Mouse (Mus musculus): ENCODE results near the gene Slc23a2. TPM values are rescaled to one million over a fixed set of nuclear protein-coding genes. Genes with fewer than 3 reads are reported as not detected.
A peak's percentile ranks its signal among the peaks of the same experiment; 100 is the strongest.

Slc23a2 gene
- polyA plus RNA-seq, 1 experiment from 2014 or later, result 11.1 TPM

DNA sequence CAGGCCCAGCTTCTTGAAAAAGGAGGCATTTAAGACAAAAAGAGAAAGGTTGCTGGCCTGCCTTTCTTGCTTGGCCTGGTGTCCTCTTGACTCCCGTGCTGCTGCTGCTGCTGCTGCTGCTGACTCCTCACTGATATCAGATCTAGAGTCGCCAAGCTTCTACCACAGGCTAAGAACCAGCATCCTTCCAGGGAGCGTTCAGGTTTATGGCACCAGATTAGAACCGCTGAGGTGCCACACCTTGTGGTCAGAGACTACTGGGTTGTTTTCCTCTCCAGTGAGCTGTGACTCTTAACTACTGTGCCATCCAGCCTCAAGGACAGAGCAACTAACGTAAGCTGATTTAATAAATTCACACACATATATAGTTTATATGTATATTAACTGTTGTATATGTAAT, 93.1 kb downstream of the Slc23a2 start:
- Histone ChIP-seq H3K9me3 (ENCODE audit: control insufficient read depth, low read length) (no peaks in the 10 kb centered on the region), H3K27me3 (ENCODE audit: control insufficient read depth, insufficient read depth, low read depth, low read length) (no peaks in the 10 kb centered on the region), H3K4me2 (ENCODE audit: low read depth, low read length) (no peak overlapping the region), H3K4me3 (ENCODE audit: low read length) (no peak overlapping the region), H3K36me3 (ENCODE audit: control insufficient read depth, insufficient read depth, low read length) (peaks cover 6% of the 10 kb centered on the region), H3K27ac (ENCODE audit: low read length) (no peak overlapping the region), H3K4me1 (replicated peaks; ENCODE audit: control insufficient read depth, insufficient read depth, low read length) (peaks cover 13% of the 10 kb centered on the region), H3K9ac (ENCODE audit: low read length) (no peak overlapping the region)
- WGBS, result 76% methylated on average over 5 of the region's 5 CpGs
- ATAC-seq (ENCODE audit: low read depth), result no peak

- peaks cover 6% of the 10 kb centered on the region; the same call in 1 of the 2 replicates for H3K4me1 ChIP-seq (replicated peaks; ENCODE audit: control insufficient read depth, insufficient read depth, low read length)
- no peak overlapping the region for H3K9ac ChIP-seq (ENCODE audit: low read length)
- H3K4me3 ChIP-seq (ENCODE audit: low read length), result no peak overlapping the region
- no peak overlapping the region for H3K27ac ChIP-seq (ENCODE audit: low read length)
- H3K36me3 ChIP-seq (ENCODE audit: control insufficient read depth, insufficient read depth, low read length), result no peaks in the 10 kb centered on the region
- no peak for ATAC-seq (ENCODE audit: low read depth)
- WGBS, result 9% methylated on average over 3 of the region's 3 CpGs
- no peak overlapping the region for H3K4me2 ChIP-seq (ENCODE audit: low read depth, low read length)
- no peaks in the 10 kb centered on the region for H3K9me3 ChIP-seq (ENCODE audit: control insufficient read depth, low read length)
- H3K27me3 ChIP-seq (ENCODE audit: control insufficient read depth, insufficient read depth, low read depth, low read length), result no peaks in the 10 kb centered on the region
These were observed 95.0 kb downstream of the Slc23a2 start for GRCm38 (mm10) chr2:132049921-132050320.

DNA sequence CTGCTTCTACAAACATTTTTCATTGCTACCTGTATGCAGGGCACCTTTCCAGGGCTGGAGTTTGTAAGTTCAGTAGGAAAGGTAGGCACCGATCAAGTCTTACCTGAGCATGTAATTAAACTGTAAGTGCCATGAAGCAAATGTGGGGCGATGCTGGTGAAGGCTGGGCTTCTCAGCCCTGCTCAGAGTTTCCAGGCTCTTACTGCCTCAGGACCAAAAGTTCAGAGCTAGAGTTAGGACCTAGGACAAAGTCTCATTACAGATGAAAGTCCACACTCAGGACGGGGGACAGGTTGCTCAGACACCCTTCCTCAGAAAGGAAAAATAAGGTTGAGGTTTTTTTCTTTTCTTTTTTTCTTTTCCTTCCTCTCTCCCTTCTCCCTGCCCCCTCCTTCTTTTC, 95.4 kb downstream of the Slc23a2 start:
- WGBS, result 66% methylated on average over 3 of the region's 3 CpGs
- Histone ChIP-seq H3K9ac (ENCODE audit: low read length) (no peak overlapping the region), H3K4me1 (replicated peaks; ENCODE audit: control insufficient read depth, insufficient read depth, low read length) (peaks cover 5% of the 10 kb centered on the region; the same call in 1 of the 2 replicates), H3K27me3 (ENCODE audit: control insufficient read depth, insufficient read depth, low read depth, low read length) (no peaks in the 10 kb centered on the region), H3K27ac (ENCODE audit: low read length) (no peak overlapping the region), H3K36me3 (ENCODE audit: control insufficient read depth, insufficient read depth, low read length) (no peaks in the 10 kb centered on the region), H3K9me3 (ENCODE audit: control insufficient read depth, low read length) (no peaks in the 10 kb centered on the region), H3K4me3 (ENCODE audit: low read length) (no peak overlapping the region), H3K4me2 (ENCODE audit: low read depth, low read length) (no peak overlapping the region)
- no peak for ATAC-seq (ENCODE audit: low read depth)

DNA sequence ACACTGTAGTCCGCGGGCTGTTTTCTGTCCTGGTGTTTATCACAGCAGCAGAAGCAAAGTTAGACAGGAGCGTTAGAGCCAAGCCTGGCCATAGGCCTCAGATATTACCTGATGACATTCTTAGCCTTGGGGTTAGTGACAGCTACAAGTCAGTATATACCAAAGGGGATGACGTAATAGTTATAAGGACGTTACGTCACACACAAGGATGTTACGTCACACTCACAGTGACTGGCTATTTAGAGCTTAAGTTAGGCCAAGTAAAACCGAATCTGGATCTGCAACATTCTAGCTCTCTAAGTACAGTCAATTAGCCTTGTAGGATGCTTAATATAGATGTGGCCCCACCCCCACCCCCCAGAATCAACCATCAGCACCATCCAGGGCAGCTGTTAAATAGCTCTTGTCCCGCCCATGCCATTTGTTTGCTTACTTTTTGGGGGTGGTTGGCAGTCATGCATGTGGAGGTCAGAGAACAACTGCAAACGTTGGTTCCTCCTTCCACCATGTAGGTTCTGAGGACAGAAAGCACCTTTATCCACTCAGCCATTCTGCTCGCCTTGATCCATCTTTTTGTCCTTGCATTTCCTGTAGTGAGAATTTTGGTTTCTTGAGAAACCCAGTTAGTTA, 96.7 kb downstream of the Slc23a2 start:
- H3K27me3 ChIP-seq (ENCODE audit: control insufficient read depth, insufficient read depth, low read depth, low read length), result no peaks in the 10 kb centered on the region
- no peak overlapping the region for H3K9ac ChIP-seq (ENCODE audit: low read length)
- no peaks in the 10 kb centered on the region for H3K9me3 ChIP-seq (ENCODE audit: control insufficient read depth, low read length)
- H3K27ac ChIP-seq (ENCODE audit: low read length), result no peak overlapping the region
- H3K4me3 ChIP-seq (ENCODE audit: low read length), result no peak overlapping the region
- no peaks in the 10 kb centered on the region for H3K36me3 ChIP-seq (ENCODE audit: control insufficient read depth, insufficient read depth, low read length)
- ATAC-seq (ENCODE audit: low read depth), result no peak
- 58% methylated on average over 11 of the region's 11 CpGs for WGBS
- H3K4me2 ChIP-seq (ENCODE audit: low read depth, low read length), result no peak overlapping the region
- peaks cover 5% of the 10 kb centered on the region; the same call in 1 of the 2 replicates for H3K4me1 ChIP-seq (replicated peaks; ENCODE audit: control insufficient read depth, insufficient read depth, low read length)

DNA sequence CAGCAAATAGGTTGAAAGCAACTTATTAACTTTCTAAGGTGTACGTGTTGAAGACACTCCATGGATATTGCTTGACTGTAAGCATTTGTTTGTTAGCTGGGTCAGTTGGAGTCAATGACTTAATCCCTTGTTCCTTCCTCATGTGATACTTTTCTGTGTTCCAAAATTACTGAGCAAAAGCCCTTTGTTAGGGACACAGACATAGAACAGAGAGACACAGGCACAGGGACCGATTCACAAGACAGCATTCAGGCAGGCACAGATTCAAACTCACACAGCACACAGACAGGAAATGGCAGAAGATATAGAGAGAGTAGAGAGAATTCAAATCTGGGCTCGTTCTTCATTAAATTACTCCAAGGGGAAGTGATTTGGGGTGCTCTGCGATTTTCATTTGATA, 97.5 kb downstream of the Slc23a2 start:
- 62% methylated on average over 4 of the region's 4 CpGs for WGBS
- H3K27me3 ChIP-seq (ENCODE audit: control insufficient read depth, insufficient read depth, low read depth, low read length), result no peaks in the 10 kb centered on the region
- no peaks in the 10 kb centered on the region for H3K9me3 ChIP-seq (ENCODE audit: control insufficient read depth, low read length)
- no peak overlapping the region for H3K4me2 ChIP-seq (ENCODE audit: low read depth, low read length)
- no peak overlapping the region for H3K9ac ChIP-seq (ENCODE audit: low read length)
- H3K36me3 ChIP-seq (ENCODE audit: control insufficient read depth, insufficient read depth, low read length), result no peaks in the 10 kb centered on the region
- no peak overlapping the region for H3K27ac ChIP-seq (ENCODE audit: low read length)
- peaks cover 12% of the 10 kb centered on the region for H3K4me1 ChIP-seq (replicated peaks; ENCODE audit: control insufficient read depth, insufficient read depth, low read length)
- H3K4me3 ChIP-seq (ENCODE audit: low read length), result no peak overlapping the region
- ATAC-seq (ENCODE audit: low read depth), result no peak

- no peaks in the 10 kb centered on the region for H3K9me3 ChIP-seq (ENCODE audit: control insufficient read depth, low read length)
- no peaks in the 10 kb centered on the region for H3K36me3 ChIP-seq (ENCODE audit: control insufficient read depth, insufficient read depth, low read length)
- WGBS, result 87% methylated on average over 4 of the region's 4 CpGs
- no peak overlapping the region for H3K9ac ChIP-seq (ENCODE audit: low read length)
- no peak overlapping the region for H3K4me2 ChIP-seq (ENCODE audit: low read depth, low read length)
- ATAC-seq (ENCODE audit: low read depth), result no peak
- no peaks in the 10 kb centered on the region for H3K27me3 ChIP-seq (ENCODE audit: control insufficient read depth, insufficient read depth, low read depth, low read length)
- H3K27ac ChIP-seq (ENCODE audit: low read length), result no peak overlapping the region
- no peak overlapping the region for H3K4me3 ChIP-seq (ENCODE audit: low read length)
- peaks cover 12% of the 10 kb centered on the region for H3K4me1 ChIP-seq (replicated peaks; ENCODE audit: control insufficient read depth, insufficient read depth, low read length)
These were observed 98.2 kb downstream of the Slc23a2 start for GRCm38 (mm10) chr2:132046659-132047058.

- Histone ChIP-seq H3K36me3 (ENCODE audit: control insufficient read depth, insufficient read depth, low read length) (no peaks in the 10 kb centered on the region), H3K9me3 (ENCODE audit: control insufficient read depth, low read length) (no peaks in the 10 kb centered on the region), H3K9ac (ENCODE audit: low read length) (no peak overlapping the region), H3K4me1 (replicated peaks; ENCODE audit: control insufficient read depth, insufficient read depth, low read length) (peaks cover 12% of the 10 kb centered on the region), H3K4me3 (ENCODE audit: low read length) (no peak overlapping the region), H3K4me2 (ENCODE audit: low read depth, low read length) (no peak overlapping the region), H3K27me3 (ENCODE audit: control insufficient read depth, insufficient read depth, low read depth, low read length) (no peaks in the 10 kb centered on the region), H3K27ac (ENCODE audit: low read length) (no peak overlapping the region)
- 80% methylated on average over 15 of the region's 15 CpGs for WGBS
- no peak for ATAC-seq (ENCODE audit: low read depth)
These were observed 100.3 kb downstream of the Slc23a2 start for GRCm38 (mm10) chr2:132044320-132045274.

GRCm38 (mm10) chr2:132043101-132043621, 101.7 kb downstream of the Slc23a2 start:
- H3K36me3 ChIP-seq (ENCODE audit: control insufficient read depth, insufficient read depth, low read length), result no peaks in the 10 kb centered on the region
- peak overlapping the region; percentile 69 for H3K27ac ChIP-seq (ENCODE audit: low read length)
- H3K9ac ChIP-seq (ENCODE audit: low read length), result peak overlapping the region; percentile 44; the same call in 1 of the 2 replicates
- no peak overlapping the region for H3K4me3 ChIP-seq (ENCODE audit: low read length)
- peak overlapping the region; percentile 16; the same call in 1 of the 2 replicates for H3K4me2 ChIP-seq (ENCODE audit: low read depth, low read length)
- no peaks in the 10 kb centered on the region for H3K27me3 ChIP-seq (ENCODE audit: control insufficient read depth, insufficient read depth, low read depth, low read length)
- no peaks in the 10 kb centered on the region for H3K9me3 ChIP-seq (ENCODE audit: control insufficient read depth, low read length)
- 20% methylated on average over 13 of the region's 13 CpGs for WGBS
- peaks cover 6% of the 10 kb centered on the region for H3K4me1 ChIP-seq (replicated peaks; ENCODE audit: control insufficient read depth, insufficient read depth, low read length)
- ATAC-seq (ENCODE audit: low read depth), result peak; percentile 96

DNA sequence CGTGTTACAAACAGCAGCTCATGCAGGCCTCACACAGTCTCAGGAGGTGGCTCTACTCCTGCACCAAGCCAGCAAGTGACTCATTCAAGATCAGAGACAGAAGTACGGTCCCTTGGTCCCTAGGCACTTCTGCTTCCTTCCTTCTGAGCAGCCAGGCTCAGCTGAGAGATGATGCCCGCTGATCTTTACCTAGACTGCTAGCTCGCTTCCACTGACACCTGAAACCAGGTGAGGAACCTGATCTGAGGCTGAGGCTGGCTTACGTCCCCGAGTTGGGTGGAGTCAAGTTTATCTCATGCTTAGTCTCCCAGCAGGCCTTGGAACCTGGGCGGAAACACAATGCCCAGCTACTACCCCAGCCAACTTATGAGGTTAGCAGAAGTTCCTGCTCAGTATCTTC, 105.0 kb downstream of the Slc23a2 start:
- peaks cover 6% of the 10 kb centered on the region for H3K4me1 ChIP-seq (replicated peaks; ENCODE audit: control insufficient read depth, insufficient read depth, low read length)
- H3K9me3 ChIP-seq (ENCODE audit: control insufficient read depth, low read length), result no peaks in the 10 kb centered on the region
- H3K4me3 ChIP-seq (ENCODE audit: low read length), result no peak overlapping the region
- no peak overlapping the region for H3K27ac ChIP-seq (ENCODE audit: low read length)
- no peak for ATAC-seq (ENCODE audit: low read depth)
- H3K4me2 ChIP-seq (ENCODE audit: low read depth, low read length), result no peak overlapping the region
- no peak overlapping the region for H3K9ac ChIP-seq (ENCODE audit: low read length)
- 39% methylated on average over 7 of the region's 7 CpGs for WGBS
- no peaks in the 10 kb centered on the region for H3K36me3 ChIP-seq (ENCODE audit: control insufficient read depth, insufficient read depth, low read length)
- no peaks in the 10 kb centered on the region for H3K27me3 ChIP-seq (ENCODE audit: control insufficient read depth, insufficient read depth, low read depth, low read length)
